Mouse (Mus musculus) midbrain, embryonic 12.5 days (tissue): ENCODE data around the gene Nppa. TPM values are rescaled to one million over a fixed set of nuclear protein-coding genes. Genes with fewer than 3 reads are reported as not detected.

Experiments
- ATAC-seq: fragments of 200-750 bp; cut with Nextera tagmentation; 2 replicates; pipeline ENCODE4 v1.8.0; 2017; ENCODE audit warnings: low read depth, moderate TSS enrichment, moderate library complexity; ENCODE audit not compliant: low FRiP score
- H3K27ac ChIP-seq: fragments of 300-500 bp; sonication (generic); replicated peaks from 2 replicates; pipeline ENCODE4 v1.5.1; 2016; ENCODE audit warnings: mild to moderate bottlenecking
- H3K27me3 ChIP-seq: fragments of 300-500 bp; sonication (generic); 2 replicates; pipeline ENCODE4 v1.6.1; 2016; ENCODE audit warnings: mild to moderate bottlenecking
- H3K36me3 ChIP-seq: fragments of 300-500 bp; sonication (generic); 2 replicates; pipeline ENCODE4 v1.6.1; 2016
- H3K4me1 ChIP-seq: fragments of 300-500 bp; sonication (generic); 2 replicates; pipeline ENCODE4 v1.6.1; 2016
- H3K4me2 ChIP-seq: fragments of 300-500 bp; sonication (generic); replicated peaks from 2 replicates; pipeline ENCODE4 v1.6.1; 2016; ENCODE audit warnings: mild to moderate bottlenecking, moderate library complexity
- H3K4me3 ChIP-seq: fragments of 300-500 bp; sonication (generic); 2 replicates; pipeline ENCODE4 v1.5.1; 2016; ENCODE audit warnings: mild to moderate bottlenecking
- H3K9ac ChIP-seq: fragments of 300-500 bp; sonication (generic); replicated peaks from 2 replicates; pipeline ENCODE4 v1.6.1; 2016; ENCODE audit warnings: mild to moderate bottlenecking, moderate library complexity
- H3K9me3 ChIP-seq: fragments of 300-500 bp; sonication (generic); 2 replicates; pipeline ENCODE4 v1.6.1; 2016; ENCODE audit warnings: mild to moderate bottlenecking
- WGBS: fragments of 180-500 bp; shearing (Covaris S2); methylation state at CpG from one replicate; pipeline ENCODE4 v1.1.7; 2016; 5-methylcytosine and 5-hydroxymethylcytosine counted together
- polyA plus RNA-seq: library from polyadenylated mRNA; unstranded; fragments of >200 nt; fragmentation: Nextera tagmentation; extraction: Ambion mirVana; gene quantifications from 2 replicates; pipeline ENCODE4 v1.2.1, GENCODE M21; 2016

Nppa gene
- polyA plus RNA-seq, 1 experiment from 2014 or later: 2.8 TPM

- H3K27me3 ChIP-seq: no peaks in the 10 kb centered on the region
Measured at GRCm38 (mm10) chr4:148015418-148015817, 14.9 kb downstream of the Nppa start.

GRCm38 (mm10) chr4:148016981-148017380, 16.5 kb downstream of the Nppa start:
- Histone ChIP-seq H3K9me3 (no peaks in the 10 kb centered on the region), H3K9ac (no peak overlapping the region), H3K36me3 (peaks cover 98% of the 10 kb centered on the region), H3K4me3 (no peak overlapping the region), H3K4me1 (peaks cover 9% of the 10 kb centered on the region), H3K4me2 (no peak overlapping the region), H3K27ac (no peak overlapping the region), H3K27me3 (no peaks in the 10 kb centered on the region)
- WGBS: 87% methylated on average over 3 of the region's 3 CpGs
- no peak for ATAC-seq

More at GRCm38 (mm10) chr4:148015418-148015817, 14.9 kb downstream of the Nppa start:
- Histone ChIP-seq H3K27ac (no peak overlapping the region), H3K4me3 (no peak overlapping the region), H3K9me3 (no peaks in the 10 kb centered on the region), H3K4me2 (no peak overlapping the region), H3K4me1 (peaks cover 9% of the 10 kb centered on the region), H3K9ac (no peak overlapping the region), H3K36me3 (peaks cover 99% of the 10 kb centered on the region)
- 83% methylated on average over 10 of the region's 10 CpGs for WGBS
- ATAC-seq: no peak

- Histone ChIP-seq H3K9me3 (no peaks in the 10 kb centered on the region), H3K4me1 (peaks cover 9% of the 10 kb centered on the region), H3K27ac (peak overlapping the region; percentile 52), H3K9ac (no peak overlapping the region), H3K4me3 (no peak overlapping the region), H3K27me3 (no peaks in the 10 kb centered on the region), H3K4me2 (no peak overlapping the region), H3K36me3 (peaks cover 98% of the 10 kb centered on the region)
- ATAC-seq: peak; percentile 51
- 64% methylated on average over 2 of the region's 2 CpGs for WGBS
Measured at GRCm38 (mm10) chr4:148018410-148018809, 17.9 kb downstream of the Nppa start.

- Histone ChIP-seq H3K36me3 (peaks cover 94% of the 10 kb centered on the region), H3K9ac (no peak overlapping the region)
- ATAC-seq: no peak
Measured at GRCm38 (mm10) chr4:148024003-148024402, 23.5 kb downstream of the Nppa start.

GRCm38 (mm10) chr4:148029297-148029696, 28.8 kb downstream of the Nppa start:
- H3K4me1 ChIP-seq: no peaks in the 10 kb centered on the region
- H3K27ac ChIP-seq: no peak overlapping the region
- no peak for ATAC-seq
- no peak overlapping the region for H3K4me2 ChIP-seq
- no peaks in the 10 kb centered on the region for H3K27me3 ChIP-seq
- 95% methylated on average over 7 of the region's 7 CpGs for WGBS
- H3K9ac ChIP-seq: no peak overlapping the region
- H3K4me3 ChIP-seq: no peak overlapping the region
- no peaks in the 10 kb centered on the region for H3K9me3 ChIP-seq
- H3K36me3 ChIP-seq: peaks cover 66% of the 10 kb centered on the region

More at GRCm38 (mm10) chr4:148024003-148024402, 23.5 kb downstream of the Nppa start:
- Histone ChIP-seq H3K4me1 (peaks cover 1% of the 10 kb centered on the region; the same call in 1 of the 2 replicates), H3K27ac (no peak overlapping the region), H3K27me3 (no peaks in the 10 kb centered on the region), H3K9me3 (no peaks in the 10 kb centered on the region), H3K4me2 (no peak overlapping the region), H3K4me3 (no peak overlapping the region)
- WGBS: 90% methylated on average over 3 of the region's 3 CpGs

- H3K9ac ChIP-seq: no peak overlapping the region
- H3K4me1 ChIP-seq: peaks cover 6% of the 10 kb centered on the region; the same call in 1 of the 2 replicates
- no peak overlapping the region for H3K27ac ChIP-seq
- no peaks in the 10 kb centered on the region for H3K27me3 ChIP-seq
- H3K4me3 ChIP-seq: no peak overlapping the region
- no peak overlapping the region for H3K4me2 ChIP-seq
- H3K9me3 ChIP-seq: no peaks in the 10 kb centered on the region
- 91% methylated on average over 5 of the region's 5 CpGs for WGBS
- H3K36me3 ChIP-seq: peaks cover 64% of the 10 kb centered on the region
- no peak for ATAC-seq
Measured at GRCm38 (mm10) chr4:148030506-148030905, 30.0 kb downstream of the Nppa start.

- peaks cover 43% of the 10 kb centered on the region for H3K36me3 ChIP-seq
- no peaks in the 10 kb centered on the region for H3K27me3 ChIP-seq
Measured at GRCm38 (mm10) chr4:148033858-148034410, 33.4 kb downstream of the Nppa start.

GRCm38 (mm10) chr4:148035440-148035839, 34.9 kb downstream of the Nppa start:
- peaks cover 33% of the 10 kb centered on the region for H3K36me3 ChIP-seq
- H3K27ac ChIP-seq: no peak overlapping the region
- ATAC-seq: no peak
- H3K4me2 ChIP-seq: no peak overlapping the region
- H3K4me1 ChIP-seq: peaks cover 29% of the 10 kb centered on the region
- H3K4me3 ChIP-seq: no peak overlapping the region
- H3K9ac ChIP-seq: no peak overlapping the region
- 90% methylated on average over 3 of the region's 3 CpGs for WGBS
- H3K27me3 ChIP-seq: no peaks in the 10 kb centered on the region
- no peaks in the 10 kb centered on the region for H3K9me3 ChIP-seq

More at GRCm38 (mm10) chr4:148033858-148034410, 33.4 kb downstream of the Nppa start:
- Histone ChIP-seq H3K4me2 (no peak overlapping the region), H3K4me3 (no peak overlapping the region), H3K4me1 (peaks cover 16% of the 10 kb centered on the region), H3K27ac (no peak overlapping the region), H3K9ac (no peak overlapping the region), H3K9me3 (no peaks in the 10 kb centered on the region)
- no peak for ATAC-seq
- WGBS: 67% methylated on average over 7 of the region's 7 CpGs

- peaks cover 54% of the 10 kb centered on the region for H3K4me1 ChIP-seq
- H3K36me3 ChIP-seq: peaks cover 35% of the 10 kb centered on the region
- no peaks in the 10 kb centered on the region for H3K27me3 ChIP-seq
- H3K9me3 ChIP-seq: no peaks in the 10 kb centered on the region
- H3K9ac ChIP-seq: peak overlapping the region; percentile 82
- WGBS: 8% methylated on average over 26 of the region's 26 CpGs
- peak overlapping the region; percentile 76 for H3K4me2 ChIP-seq
- no peak for ATAC-seq
- peak overlapping the region; percentile 62 for H3K4me3 ChIP-seq
- peak overlapping the region; percentile 90 for H3K27ac ChIP-seq
Measured at GRCm38 (mm10) chr4:148038079-148038599, 37.6 kb downstream of the Nppa start.

- H3K27me3 ChIP-seq: no peaks in the 10 kb centered on the region
- peak; percentile 93 for ATAC-seq
- H3K27ac ChIP-seq: peak within 1 kb of the TSS; percentile 90
- H3K4me1 ChIP-seq: peaks cover 54% of the 10 kb centered on the region
- peak within 1 kb of the TSS; percentile 62 for H3K4me3 ChIP-seq
- WGBS: 1% methylated on average over 54 of the region's 54 CpGs
- H3K9ac ChIP-seq: peak within 1 kb of the TSS; percentile 82
- peaks cover 33% of the 10 kb centered on the region for H3K36me3 ChIP-seq
- H3K9me3 ChIP-seq: no peaks in the 10 kb centered on the region
- peak within 1 kb of the TSS; percentile 88 for H3K4me2 ChIP-seq
Measured at GRCm38 (mm10) chr4:148038600-148039253, 38.2 kb downstream of the Nppa start, which contains the start of the genes Clcn6 and Mthfr. TSS of gene Clcn6 (minus strand) at chr4:148038821. TSS of gene Mthfr (plus strand) at chr4:148039077.

GRCm38 (mm10) chr4:148039254-148040028, 38.9 kb downstream of the Nppa start:
- Histone ChIP-seq H3K36me3 (peaks cover 38% of the 10 kb centered on the region), H3K27ac (peak overlapping the region; percentile 90), H3K4me3 (peak overlapping the region; percentile 62), H3K9me3 (no peaks in the 10 kb centered on the region), H3K4me2 (peak overlapping the region; percentile 88), H3K9ac (peak overlapping the region; percentile 71), H3K4me1 (peaks cover 54% of the 10 kb centered on the region), H3K27me3 (no peaks in the 10 kb centered on the region)
- ATAC-seq: no peak
- 21% methylated on average over 19 of the region's 19 CpGs for WGBS
